Mouse (Mus musculus) kidney, postnatal 0 days (tissue): ENCODE results near the gene Mical3. TPM values are rescaled to one million over a fixed set of nuclear protein-coding genes. Genes with fewer than 3 reads are reported as not detected.
A peak's percentile ranks its signal among the peaks of the same experiment; 100 is the strongest.

ENCODE experiments used
- ATAC-seq: fragments of 200-750 bp; cut with Nextera tagmentation; replicated peaks from 2 replicates; pipeline ENCODE4 v1.8.0; 2017; ENCODE audit warnings: low read depth, moderate number of reproducible peaks, moderate TSS enrichment, moderate library complexity; ENCODE audit not compliant: low FRiP score
- DNase-seq: peaks from one replicate; pipeline ENCODE4 v3.0.0-alpha.2; 2016; ENCODE audit warnings: low spot score
- H3K27ac ChIP-seq: fragments of 300-500 bp; sonication (generic); 2 replicates; pipeline ENCODE4 v1.5.1; 2014; ENCODE audit warnings: mild to moderate bottlenecking
- H3K27me3 ChIP-seq: fragments of 300-500 bp; sonication (generic); 2 replicates; pipeline ENCODE4 v1.6.1; 2014; ENCODE audit warnings: low read length, mixed read lengths; ENCODE audit not compliant: insufficient read depth
- H3K36me3 ChIP-seq: fragments of 300-500 bp; sonication (generic); 2 replicates; pipeline ENCODE4 v1.6.1; 2014; ENCODE audit warnings: low read length, mixed read lengths; ENCODE audit not compliant: insufficient read depth
- H3K4me1 ChIP-seq: fragments of 300-500 bp; sonication (generic); replicated peaks from 2 replicates; pipeline ENCODE4 v1.6.1; 2014; ENCODE audit warnings: antibody characterized with exemption, low read length, mixed read lengths; ENCODE audit not compliant: insufficient read depth
- H3K4me2 ChIP-seq: fragments of 300-500 bp; sonication (generic); 2 replicates; pipeline ENCODE4 v1.6.1; 2014; ENCODE audit warnings: mild to moderate bottlenecking, low read length, moderate library complexity, mixed read lengths
- H3K4me3 ChIP-seq: fragments of 300-500 bp; sonication (generic); replicated peaks from 2 replicates; pipeline ENCODE4 v1.5.1; 2014; ENCODE audit warnings: low read depth, low read length
- H3K9ac ChIP-seq: fragments of 300-500 bp; sonication (generic); 2 replicates; pipeline ENCODE4 v1.6.1; 2014; ENCODE audit warnings: low read depth, low read length
- H3K9me3 ChIP-seq: fragments of 300-500 bp; sonication (generic); replicated peaks from 2 replicates; pipeline ENCODE4 v1.6.1; 2016; ENCODE audit warnings: low read length, inconsistent platforms, mixed read lengths
- CTCF ChIP-seq: IDR thresholded peaks from 2 replicates; pipeline ENCODE4 v1.5.1; 2016; ENCODE audit warnings: antibody characterized with exemption, low read depth, mild to moderate bottlenecking, moderate library complexity
- WGBS: fragments of 180-500 bp; shearing (Covaris S2); extraction: QIAGEN DNeasy Blood & Tissue Kit; methylation state at CpG from one replicate; pipeline ENCODE4 v1.1.7; 2014; 5-methylcytosine and 5-hydroxymethylcytosine counted together
- polyA plus RNA-seq: library from polyadenylated mRNA; unstranded; fragments of >200 nt; fragmentation: Nextera tagmentation; extraction: Ambion mirVana; gene quantifications from 2 replicates; pipeline ENCODE4 v1.2.1, GENCODE M21; 2015

The Mical3 gene
- polyA plus RNA-seq, 1 experiment from 2014 or later: 6.0 TPM

DNA sequence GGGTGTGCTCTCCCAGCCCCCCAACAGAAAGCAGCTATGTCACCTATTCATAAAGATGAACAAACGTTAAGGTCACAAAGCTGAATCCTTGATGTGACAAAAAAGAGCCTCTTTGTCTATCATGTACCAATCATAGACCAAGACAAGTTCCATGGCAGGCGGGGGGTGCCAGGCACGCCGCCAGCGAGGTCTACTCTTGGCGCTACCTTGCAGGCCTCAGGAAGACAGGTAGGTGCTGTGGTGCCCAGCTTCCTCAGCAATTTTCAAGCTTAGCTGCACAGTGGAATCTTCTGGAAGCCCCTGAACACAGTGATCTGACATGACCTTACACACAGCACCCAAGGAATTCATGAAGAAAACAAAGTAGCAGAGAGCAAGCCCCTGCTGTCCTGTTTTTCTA lies 224.3 kb downstream of the Mical3 start:
- H3K27me3 ChIP-seq: no peaks in the 10 kb centered on the region
- no peak for TF ChIP-seq CTCF
- DNase-seq: no peak
- WGBS: 86% methylated on average over 6 of the region's 6 CpGs
- H3K9me3 ChIP-seq: no peaks in the 10 kb centered on the region
- no peak overlapping the region for H3K9ac ChIP-seq
- no peak for ATAC-seq
- no peak overlapping the region for H3K27ac ChIP-seq
- no peaks in the 10 kb centered on the region for H3K36me3 ChIP-seq
- no peaks in the 10 kb centered on the region for H3K4me1 ChIP-seq
- no peak overlapping the region for H3K4me3 ChIP-seq
- H3K4me2 ChIP-seq: no peak overlapping the region

DNA sequence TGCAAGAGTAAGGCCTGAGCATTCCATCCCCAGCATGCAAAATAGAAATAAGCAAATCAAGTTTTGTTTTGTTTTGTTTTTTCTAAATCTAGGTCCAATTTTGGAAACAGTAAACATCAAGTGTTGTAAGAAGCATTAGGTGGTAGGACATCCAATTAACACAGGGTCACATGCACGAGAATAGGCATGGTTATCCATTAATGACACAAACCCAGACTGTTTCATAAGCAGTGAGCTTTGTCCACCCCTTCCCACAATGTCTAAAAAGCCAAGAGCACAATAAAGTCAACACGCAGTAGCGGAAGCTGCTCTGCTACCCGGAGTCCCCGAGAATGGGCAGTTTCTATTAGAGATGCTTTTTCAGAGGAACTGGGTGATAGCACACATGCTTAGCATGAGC lies 225.7 kb downstream of the Mical3 start:
- H3K27me3 ChIP-seq: no peaks in the 10 kb centered on the region
- no peak for TF ChIP-seq CTCF
- ATAC-seq: no peak
- H3K4me3 ChIP-seq: no peak overlapping the region
- no peaks in the 10 kb centered on the region for H3K4me1 ChIP-seq
- peak overlapping the region; percentile 64; the same call in 1 of the 2 replicates for H3K27ac ChIP-seq
- DNase-seq: no peak
- H3K4me2 ChIP-seq: no peak overlapping the region
- WGBS: 67% methylated on average over 5 of the region's 5 CpGs
- H3K9me3 ChIP-seq: no peaks in the 10 kb centered on the region
- no peak overlapping the region for H3K9ac ChIP-seq
- no peaks in the 10 kb centered on the region for H3K36me3 ChIP-seq

DNA sequence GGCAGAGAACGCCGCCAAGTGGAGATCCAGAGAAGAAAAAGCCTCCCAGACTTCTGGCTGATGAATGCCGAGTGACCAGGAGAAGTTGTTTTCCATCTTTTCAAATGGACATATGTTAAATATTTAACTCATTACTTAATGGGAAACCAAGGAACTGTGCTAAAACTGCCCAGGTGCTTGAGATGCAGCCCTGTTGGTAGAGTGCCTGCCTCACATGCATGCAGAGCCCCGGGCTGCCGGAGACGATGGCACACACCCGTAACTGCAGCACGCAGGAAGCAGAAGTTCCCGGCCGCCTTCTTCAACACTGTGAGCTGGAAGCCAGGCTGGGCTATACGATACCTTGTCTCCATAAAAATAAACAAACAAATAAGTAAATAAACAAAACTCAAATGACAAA lies 226.8 kb downstream of the Mical3 start:
- H3K9me3 ChIP-seq: no peaks in the 10 kb centered on the region
- DNase-seq (no peak), ATAC-seq (peak; percentile 73)
- no peak for TF ChIP-seq CTCF
- H3K27me3 ChIP-seq: no peaks in the 10 kb centered on the region
- WGBS: 69% methylated on average over 11 of the region's 11 CpGs
- no peak overlapping the region for H3K9ac ChIP-seq
- peak overlapping the region; percentile 64 for H3K27ac ChIP-seq
- no peaks in the 10 kb centered on the region for H3K4me1 ChIP-seq
- no peak overlapping the region for H3K4me3 ChIP-seq
- no peaks in the 10 kb centered on the region for H3K36me3 ChIP-seq
- 0 out of 2 replicates have a peak overlapping the region, but pooled peaks have one; percentile 15 for H3K4me2 ChIP-seq

DNA sequence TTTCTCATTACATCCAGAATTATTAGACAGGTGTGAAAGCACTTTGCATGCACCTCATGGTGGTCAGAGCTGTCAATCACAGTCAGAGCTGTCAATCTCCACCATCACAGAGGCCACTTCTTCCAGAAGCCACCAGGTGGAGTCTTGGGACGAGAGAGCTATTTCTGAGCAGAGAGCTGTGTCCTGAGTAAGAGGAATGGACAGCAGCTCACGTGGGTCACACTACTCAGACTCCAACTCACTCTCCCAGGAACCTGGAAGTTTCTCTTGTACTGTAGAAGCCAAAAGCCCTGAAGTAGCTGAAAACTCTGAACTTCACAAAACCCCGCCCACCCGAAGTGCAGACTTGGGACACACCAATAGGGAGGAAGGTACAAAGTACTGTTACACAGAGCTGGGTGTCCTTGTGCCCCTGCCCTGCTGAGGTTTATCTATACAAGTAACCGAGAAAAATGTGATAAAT lies 227.3 kb downstream of the Mical3 start:
- Histone ChIP-seq H3K27ac (peak overlapping the region; percentile 64), H3K4me2 (0 out of 2 replicates have a peak overlapping the region, but pooled peaks have one; percentile 15), H3K27me3 (no peaks in the 10 kb centered on the region), H3K9ac (no peak overlapping the region), H3K4me3 (no peak overlapping the region), H3K36me3 (no peaks in the 10 kb centered on the region), H3K4me1 (no peaks in the 10 kb centered on the region), H3K9me3 (no peaks in the 10 kb centered on the region)
- 44% methylated on average over 5 of the region's 5 CpGs for WGBS
- DNase-seq (peak; percentile 63), ATAC-seq (peak; percentile 89)
- TF ChIP-seq CTCF: peak; percentile 79

DNA sequence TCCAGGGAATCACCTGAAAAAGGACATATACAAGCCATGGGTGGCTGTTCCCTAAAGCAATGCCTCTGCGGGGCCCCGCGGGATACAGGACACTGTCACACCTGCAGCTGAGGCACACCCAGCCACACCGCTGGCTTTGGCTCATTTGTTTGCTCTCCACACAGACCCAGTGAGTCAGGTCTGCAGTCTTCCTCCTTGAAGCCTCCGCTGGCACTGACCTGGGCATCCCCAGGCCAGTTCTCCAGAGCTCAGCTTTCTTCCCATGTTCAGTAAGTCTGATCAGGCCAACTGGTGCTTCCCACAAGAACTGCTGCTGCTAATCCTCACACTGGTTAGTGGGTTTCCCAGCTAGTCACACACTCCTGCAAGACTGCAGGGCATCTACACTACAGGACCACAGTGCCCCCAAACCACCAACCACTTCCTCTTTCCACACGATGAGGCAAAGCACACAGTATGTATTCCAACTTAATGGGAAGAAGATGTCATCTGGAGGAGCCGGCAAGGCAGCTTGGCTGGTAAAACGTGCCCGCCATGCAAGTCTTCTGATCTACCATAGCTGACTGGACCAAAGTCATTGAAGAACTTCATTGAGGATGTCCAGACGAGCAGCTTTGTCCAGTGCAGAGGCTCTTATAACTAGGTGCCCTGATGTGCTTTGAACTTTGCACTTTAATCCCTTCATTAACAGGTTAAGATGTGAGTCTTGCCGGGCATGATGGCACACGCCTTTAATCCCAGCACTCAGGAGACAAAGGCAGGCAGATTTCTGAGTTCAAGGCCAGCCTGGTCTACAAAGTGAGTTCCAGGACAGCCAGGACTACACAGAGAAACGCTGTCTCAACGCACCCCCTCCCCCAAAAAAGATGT lies 228.8 kb downstream of the Mical3 start:
- H3K36me3 ChIP-seq: 0 out of 2 replicates have a peak, but pooled peaks cover 3% of the 10 kb centered on the region
- no peak for DNase-seq

DNA sequence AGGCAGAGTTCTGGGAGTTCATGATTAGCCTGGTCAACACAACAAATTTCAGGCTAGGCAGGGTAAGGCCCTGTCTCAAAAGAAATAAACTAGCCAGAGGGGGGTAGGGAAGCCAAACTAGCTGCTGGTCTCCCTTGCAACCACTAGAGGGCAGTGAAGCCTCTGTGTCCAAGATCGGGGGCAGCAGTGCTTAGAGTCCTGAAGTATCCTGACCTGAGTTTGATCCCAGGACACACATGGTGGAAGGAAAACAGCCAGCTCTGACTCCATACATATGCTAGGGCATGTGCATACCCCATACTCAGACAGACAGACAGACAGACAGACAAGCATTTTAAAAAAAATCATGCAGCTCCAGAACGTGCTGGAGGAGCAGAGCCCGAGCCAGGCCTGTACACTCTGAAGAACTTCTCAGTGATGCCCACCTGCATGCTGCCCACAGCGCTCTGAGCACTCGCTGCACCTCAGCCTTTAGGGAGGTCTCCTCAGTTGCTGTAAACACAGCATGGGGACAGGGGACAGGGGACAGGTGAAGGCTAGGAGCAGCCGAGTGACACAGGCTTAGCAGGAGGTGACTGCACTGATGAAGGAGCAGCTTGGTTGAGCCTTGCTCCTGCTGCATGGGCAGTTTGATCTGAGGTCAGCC lies 232.5 kb downstream of the Mical3 start:
- no peak overlapping the region for H3K9ac ChIP-seq
- WGBS: 67% methylated on average over 6 of the region's 6 CpGs
- H3K36me3 ChIP-seq: 0 out of 2 replicates have a peak, but pooled peaks cover 13% of the 10 kb centered on the region
- ATAC-seq (peak; percentile 22), DNase-seq (peak; percentile 87)
- peak; percentile 94 for TF ChIP-seq CTCF
- H3K4me2 ChIP-seq: no peak overlapping the region
- no peak overlapping the region for H3K27ac ChIP-seq
- H3K27me3 ChIP-seq: no peaks in the 10 kb centered on the region
- H3K4me1 ChIP-seq: no peaks in the 10 kb centered on the region
- H3K9me3 ChIP-seq: no peaks in the 10 kb centered on the region
- no peak overlapping the region for H3K4me3 ChIP-seq

More for the DNA sequence above, 228.8 kb downstream of the Mical3 start:
- H3K9ac ChIP-seq: no peak overlapping the region
- H3K4me3 ChIP-seq: no peak overlapping the region
- no peak overlapping the region for H3K4me2 ChIP-seq
- ATAC-seq: no peak
- no peaks in the 10 kb centered on the region for H3K9me3 ChIP-seq
- H3K27ac ChIP-seq: no peak overlapping the region
- TF ChIP-seq CTCF: no peak
- H3K4me1 ChIP-seq: no peaks in the 10 kb centered on the region
- 89% methylated on average over 14 of the region's 14 CpGs for WGBS
- H3K27me3 ChIP-seq: no peaks in the 10 kb centered on the region
